Mouse (Mus musculus) adrenal gland, adult 18-20 months (tissue): Measurements from ENCODE around the gene Vill. TPM values are rescaled to one million over a fixed set of nuclear protein-coding genes. Genes with fewer than 3 reads are reported as not detected.

Source experiments
- DNase-seq, 2 experiments: peaks; one replicate each; pipeline ENCODE4 v3.0.0; 2021 to 2022; ENCODE audit warnings: low spot score in 2 of 2
- long read RNA-seq, 2 experiments: library from polyadenylated mRNA; stranded (forward); transcript quantifications; one replicate each; pipeline ENCODE4 v2.0.0; 2021
- total RNA-seq, 2 experiments: library from RNA; stranded (reverse); gene quantifications; 1 replicate in 1 of 2; 2 replicates in 1 of 2; pipeline ENCODE4 v1.2.3; 2021

The Vill gene
- total RNA-seq: 1 to 10 TPM; 1.6 to 1.7 TPM
- long read RNA-seq, experiment 1: 0 reads
- long read RNA-seq, experiment 2, partial matches to known transcripts: 1 of 2 reads
- long read RNA-seq, experiment 2, other reads (novel, unspliced or antisense): 0 of 2 reads

GRCm38 (mm10) chr9:119052154-119052944, at the start of gene Vill:
Vill (plus strand) TSS chr9:119052778.
- DNase-seq: no peak

GRCm38 (mm10) chr9:119003990-119004702, 48.4 kb upstream of the Vill start:
- no peak for DNase-seq

DNA sequence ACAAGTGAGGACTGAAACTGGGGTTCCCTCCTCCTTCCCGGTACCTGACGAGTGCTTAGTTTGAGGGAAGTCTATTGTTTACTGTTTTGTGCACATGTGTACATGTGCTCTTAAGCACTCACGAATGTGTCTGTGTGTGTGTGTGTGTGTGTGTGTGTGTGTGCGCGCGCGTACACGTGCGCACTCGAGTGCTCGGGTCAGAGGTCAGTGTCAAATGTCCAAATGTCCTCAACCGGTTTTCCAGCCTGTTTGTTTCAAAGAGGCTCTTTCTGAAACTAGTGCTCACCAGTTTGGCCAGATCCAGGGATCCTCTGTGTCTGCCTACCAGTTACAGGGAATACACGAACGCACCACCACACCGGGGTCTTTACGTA, 47.9 kb upstream of the Vill start:
- no peak for DNase-seq

DNA sequence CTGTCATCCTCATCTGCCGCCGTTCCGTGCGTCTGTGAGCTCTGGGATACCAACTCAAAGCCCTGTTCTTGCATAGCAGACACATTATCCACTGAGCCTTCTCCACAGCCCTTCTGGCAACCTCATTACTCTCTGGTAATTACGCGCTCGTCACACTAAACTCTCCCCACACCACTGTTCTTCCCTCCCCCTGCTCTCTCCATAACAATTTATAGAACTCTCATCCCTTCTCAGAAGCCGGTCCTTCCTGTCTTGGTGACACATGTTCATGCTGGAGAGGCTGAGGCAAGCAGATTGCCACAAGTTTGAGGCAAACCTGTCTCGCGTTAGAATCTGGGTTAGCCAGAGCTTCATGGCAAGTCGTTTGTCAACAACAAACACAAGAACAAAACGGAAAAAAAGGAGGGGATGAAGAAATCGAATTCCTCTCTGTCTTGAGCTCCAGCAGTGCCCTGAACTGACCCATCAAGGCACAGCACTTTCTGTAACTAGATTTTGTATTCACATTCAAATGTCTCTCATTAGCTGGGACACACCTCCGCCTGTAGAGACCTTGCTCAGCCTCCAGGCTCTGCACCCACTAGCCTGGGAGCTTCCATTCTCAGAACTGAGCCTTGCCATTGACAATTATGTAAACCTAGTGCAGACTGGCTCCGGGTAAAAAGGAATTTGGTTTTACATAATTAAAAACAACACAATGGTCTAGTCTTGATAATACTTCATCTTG, 47.1 kb upstream of the Vill start:
- no peak for DNase-seq

- DNase-seq: no peak
These were observed 45.3 kb upstream of the Vill start for GRCm38 (mm10) chr9:119007266-119007665.

GRCm38 (mm10) chr9:119008871-119009270, 43.7 kb upstream of the Vill start:
- DNase-seq: no peak

DNA sequence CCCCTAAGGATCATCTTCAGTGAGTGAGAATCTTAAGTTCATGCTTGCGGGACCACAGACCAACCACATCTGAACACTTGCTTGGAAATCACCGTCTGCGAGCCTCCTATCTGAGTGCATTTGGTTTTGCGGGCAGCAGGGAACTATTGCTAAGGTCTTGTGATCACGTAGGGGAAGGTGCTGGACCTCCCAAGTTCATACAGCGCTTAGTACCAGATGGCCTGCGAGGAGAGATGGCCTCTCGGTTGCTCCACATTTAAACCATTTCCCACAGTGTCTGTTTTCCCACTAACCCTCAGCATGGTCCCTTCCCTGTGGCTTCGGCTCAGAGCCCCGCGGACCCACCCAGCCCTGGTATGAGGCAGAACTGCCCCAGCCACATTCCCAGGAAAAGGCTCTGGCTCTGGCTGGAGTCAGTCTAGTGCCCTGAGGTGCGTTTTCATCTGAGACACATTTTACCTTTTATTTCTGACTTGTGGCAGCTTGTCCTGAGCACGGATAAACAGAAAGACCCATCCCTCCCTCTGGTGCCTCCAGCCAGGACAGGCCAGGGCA, 42.3 kb upstream of the Vill start:
- no peak for DNase-seq

DNA sequence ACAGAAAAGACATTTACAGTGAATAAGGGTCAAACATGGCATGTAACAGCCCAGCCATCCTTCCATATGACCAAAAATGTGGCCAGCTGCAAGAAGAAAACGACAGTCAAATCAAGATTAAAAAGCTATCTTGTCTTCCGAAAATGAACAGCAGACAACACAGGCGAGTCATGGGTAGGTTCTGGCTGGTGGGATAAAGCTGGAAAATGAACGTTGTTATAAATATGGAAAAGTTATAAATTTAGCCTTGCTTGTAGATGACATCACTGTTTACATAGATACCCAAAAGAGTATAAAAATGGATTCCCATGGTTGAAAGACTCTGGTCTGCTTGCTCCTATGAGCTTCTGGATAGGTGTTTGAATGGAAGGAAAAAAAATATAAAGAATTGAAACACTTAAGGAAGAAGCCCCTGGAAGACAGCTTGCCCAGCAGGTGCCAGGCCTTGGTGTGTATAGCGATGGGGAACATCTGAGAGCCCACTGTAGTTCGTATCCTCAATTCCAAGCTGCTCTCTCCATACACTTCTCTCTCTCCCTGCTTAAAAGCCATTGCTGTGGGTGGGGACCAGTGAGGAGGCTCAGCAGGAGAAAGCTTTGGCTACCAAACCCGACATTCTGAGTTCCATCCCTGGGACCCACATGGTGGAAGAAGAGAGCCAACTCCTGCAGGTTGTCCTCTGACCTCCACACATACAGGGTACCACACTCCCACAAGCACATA, 35.6 kb upstream of the Vill start:
- DNase-seq: no peak

GRCm38 (mm10) chr9:119021731-119022130, 30.8 kb upstream of the Vill start:
- DNase-seq: no peak

DNA sequence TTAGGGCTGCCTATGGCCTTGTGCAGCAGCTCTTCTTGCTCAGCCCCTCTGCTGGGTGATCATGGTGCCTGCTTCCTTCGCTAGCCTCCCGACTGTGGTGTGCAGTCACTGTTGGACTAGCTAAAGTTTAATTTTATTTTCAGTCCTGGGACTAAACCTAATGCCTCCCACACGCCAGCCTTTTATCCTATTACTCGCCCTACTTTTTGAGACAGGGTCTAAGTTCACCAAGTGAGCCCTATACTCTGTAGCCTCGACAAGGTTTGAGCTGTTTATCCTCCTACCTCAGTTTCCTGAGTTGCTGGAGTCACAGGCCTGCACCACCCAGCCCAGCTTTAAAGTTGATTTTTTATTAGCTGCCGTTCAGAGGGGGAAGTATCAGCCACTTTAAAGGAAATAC, 27.3 kb upstream of the Vill start:
- no peak for DNase-seq

GRCm38 (mm10) chr9:119025832-119026331, 26.7 kb upstream of the Vill start:
- no peak for DNase-seq

DNA sequence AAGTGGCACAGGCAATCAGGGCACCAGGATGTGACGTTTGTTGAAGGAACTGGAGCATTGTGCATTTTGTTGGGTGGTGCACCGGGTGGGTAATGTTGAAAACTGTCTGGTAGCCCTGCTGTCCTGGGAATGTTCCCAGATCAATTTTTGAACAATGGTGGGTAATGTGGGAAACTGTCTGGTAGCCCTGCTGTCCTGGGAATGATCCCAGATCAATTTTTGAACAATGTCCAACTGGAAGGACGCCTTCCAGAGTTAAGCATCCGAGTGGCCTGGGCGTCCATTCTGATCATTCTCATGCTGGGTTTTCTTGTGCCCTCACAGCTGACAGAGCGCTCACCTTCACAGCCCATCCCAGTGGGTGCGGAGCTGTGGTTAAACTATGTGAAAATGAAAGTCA, 25.2 kb upstream of the Vill start:
- no peak for DNase-seq

- no peak for DNase-seq
These were observed 24.1 kb upstream of the Vill start for GRCm38 (mm10) chr9:119028226-119029195.

- peak; percentile 75 to 76 for DNase-seq
These were observed 23.0 kb upstream of the Vill start for GRCm38 (mm10) chr9:119029568-119029967.

GRCm38 (mm10) chr9:119031038-119031437, 21.5 kb upstream of the Vill start:
- DNase-seq: no peak

DNA sequence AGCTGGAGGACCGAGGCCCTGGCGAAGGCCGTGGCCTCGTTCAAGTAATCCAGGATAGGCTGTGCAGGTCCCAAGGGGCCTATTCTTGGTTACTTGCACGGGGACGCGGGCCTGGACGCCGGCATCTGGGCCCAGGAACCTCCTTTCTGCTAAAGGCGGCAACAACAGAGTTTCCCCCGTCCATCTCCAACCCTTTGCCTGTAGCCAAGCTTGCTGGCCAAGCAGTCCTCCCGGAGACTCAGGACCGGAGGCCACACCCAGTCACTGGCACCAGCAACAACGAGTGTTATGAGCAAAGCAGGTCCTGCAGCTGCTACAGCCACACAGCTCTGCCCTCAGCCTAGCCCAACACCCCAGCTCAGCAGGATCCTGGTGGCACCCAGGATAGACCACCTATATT, 20.8 kb upstream of the Vill start:
- peak; percentile 8 to 38 for DNase-seq

DNA sequence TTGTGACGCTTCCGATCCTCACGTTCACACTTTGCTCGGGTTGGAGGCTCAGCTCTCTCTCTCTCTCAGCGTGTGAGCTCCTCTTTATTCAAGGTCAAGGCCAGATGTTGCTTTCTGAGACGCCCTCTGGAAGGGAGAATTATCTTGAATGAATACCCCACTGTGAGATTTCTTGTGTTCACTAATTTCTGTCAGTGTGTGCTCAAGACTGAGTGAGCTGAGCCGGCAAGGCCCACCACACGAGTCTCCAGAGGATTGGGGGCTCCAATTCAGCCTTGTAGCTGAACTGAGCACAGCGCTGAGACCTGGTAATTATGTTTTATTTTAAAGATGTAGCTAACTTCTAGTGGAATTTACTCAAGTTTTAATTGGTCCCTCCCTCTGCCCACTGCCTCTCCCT, 20.0 kb upstream of the Vill start:
- no peak for DNase-seq

GRCm38 (mm10) chr9:119033111-119033921, 19.3 kb upstream of the Vill start:
- no peak for DNase-seq
